8 mouse cellular contexts compared by ENCODE assay signal in genomic region chr10:81265540-81265939, GRCm38 (mm10). TPM values are rescaled to one million over a fixed set of nuclear protein-coding genes. Genes with fewer than 3 reads are reported as not detected.
A peak's percentile ranks its signal among the peaks of the same experiment; 100 is the strongest.
DNase-seq lines count a peak whose midpoint lies in the region; ATAC-seq and TF ChIP-seq lines count a peak whose summit lies in the region.

No protein-coding gene starts in this region.

- H3K9me3 ChIP-seq in heart, embryonic 12.5 days (replicated peaks), result peaks cover 4% of the 10 kb centered on the region
- H3K9me3 ChIP-seq in G1E (replicated peaks), result peaks cover 4% of the 10 kb centered on the region
- H3K9me3 ChIP-seq in hindbrain, embryonic 14.5 days (ENCODE audit: control insufficient read depth, low read length), result peaks cover 2% of the 10 kb centered on the region; the same call in 1 of the 2 replicates
- peaks cover 3% of the 10 kb centered on the region; the same call in 1 of the 2 replicates for H3K9me3 ChIP-seq in midbrain, embryonic 12.5 days

- H3K9ac ChIP-seq in heart, embryonic 12.5 days, result peak overlapping the region; percentile 81; the same call in 1 of the 2 replicates
- peak overlapping the region; percentile 70 for H3K9ac ChIP-seq in hindbrain, embryonic 14.5 days
- H3K9ac ChIP-seq in midbrain, embryonic 12.5 days (replicated peaks), result peak overlapping the region; percentile 7; the same call in 1 of the 2 replicates

- DNase-seq in heart, adult 18-20 months, result no peak
- no peak for DNase-seq in G1E (ENCODE audit: low spot score)
- no peak for DNase-seq in hindbrain, embryonic 14.5 days (ENCODE audit: low spot score)
- no peak for DNase-seq in urinary bladder, postnatal 14 days (ENCODE audit: low spot score)
- DNase-seq in gastrocnemius, postnatal 25 days, result no peak
- DNase-seq in layer of hippocampus, adult 9-11 months, result no peak

- H3K4me1 ChIP-seq in heart, embryonic 12.5 days (replicated peaks), result peaks cover 19% of the 10 kb centered on the region
- peaks cover 55% of the 10 kb centered on the region for H3K4me1 ChIP-seq in G1E (ENCODE audit: insufficient read depth, low read depth, low read length)
- peaks cover 25% of the 10 kb centered on the region for H3K4me1 ChIP-seq in hindbrain, embryonic 14.5 days (replicated peaks; ENCODE audit: control insufficient read depth, insufficient read depth, low read length)
- H3K4me1 ChIP-seq in midbrain, embryonic 12.5 days, result peaks cover 15% of the 10 kb centered on the region

- peak overlapping the region; percentile 75 for H3K4me2 ChIP-seq in heart, embryonic 12.5 days
- H3K4me2 ChIP-seq in hindbrain, embryonic 14.5 days (replicated peaks), result peak overlapping the region; percentile 68
- H3K4me2 ChIP-seq in midbrain, embryonic 12.5 days (replicated peaks), result peak overlapping the region; percentile 63

- H3K36me3 ChIP-seq in heart, embryonic 12.5 days, result peaks cover 44% of the 10 kb centered on the region
- H3K36me3 ChIP-seq in G1E (replicated peaks), result peaks cover 69% of the 10 kb centered on the region
- H3K36me3 ChIP-seq in hindbrain, embryonic 14.5 days (replicated peaks; ENCODE audit: control insufficient read depth, insufficient read depth), result peaks cover 30% of the 10 kb centered on the region
- H3K36me3 ChIP-seq in midbrain, embryonic 12.5 days, result peaks cover 40% of the 10 kb centered on the region

- TF ChIP-seq CTCF in G1E (IDR thresholded peaks at IDR 0.05; ENCODE audit: low read depth, low read length), result no peak

- WGBS in heart, embryonic 12.5 days, result 94% methylated on average over 8 of the region's 8 CpGs
- WGBS in hindbrain, embryonic 14.5 days, result 93% methylated on average over 8 of the region's 8 CpGs
- 98% methylated on average over 8 of the region's 8 CpGs for WGBS in midbrain, embryonic 12.5 days

- peak overlapping the region; percentile 70 for H3K4me3 ChIP-seq in heart, embryonic 12.5 days
- peak overlapping the region; percentile 72 for H3K4me3 ChIP-seq in G1E (ENCODE audit: low read depth, low read length)
- H3K4me3 ChIP-seq in hindbrain, embryonic 14.5 days (replicated peaks; ENCODE audit: low read length), result peak overlapping the region; percentile 52; the same call in 1 of the 2 replicates
- H3K4me3 ChIP-seq in midbrain, embryonic 12.5 days, result peak overlapping the region; percentile 74; the same call in 1 of the 2 replicates

- no peak for ATAC-seq in heart, embryonic 12.5 days (ENCODE audit: insufficient number of reproducible peaks, low FRiP score)
- no peak for ATAC-seq in G1E (ENCODE audit: extremely low read depth, insufficient number of reproducible peaks, low FRiP score, poor library complexity, severe bottlenecking)
- no peak for ATAC-seq in hindbrain, embryonic 14.5 days (ENCODE audit: low FRiP score)
- no peak for ATAC-seq in midbrain, embryonic 12.5 days (ENCODE audit: low FRiP score, low read depth)

- H3K27me3 ChIP-seq in heart, embryonic 12.5 days (replicated peaks), result peaks cover 3% of the 10 kb centered on the region
- H3K27me3 ChIP-seq in G1E (ENCODE audit: insufficient read depth, low read length), result no peaks in the 10 kb centered on the region; the same call in 1 of the 2 replicates
- H3K27me3 ChIP-seq in hindbrain, embryonic 14.5 days (ENCODE audit: control insufficient read depth, insufficient read depth, low read length), result no peaks in the 10 kb centered on the region
- H3K27me3 ChIP-seq in midbrain, embryonic 12.5 days, result peaks cover 4% of the 10 kb centered on the region

- no peak overlapping the region for H3K27ac ChIP-seq in heart, embryonic 12.5 days (ENCODE audit: poor library complexity, severe bottlenecking)
- no peak overlapping the region for H3K27ac ChIP-seq in hindbrain, embryonic 14.5 days
- H3K27ac ChIP-seq in midbrain, embryonic 12.5 days (replicated peaks), result no peak overlapping the region

RNA-seq across cellular contexts. Expression of gene Mrpl54, which starts 1.2 kb away (rescaled TPM):
- polyA plus RNA-seq in heart, embryonic 12.5 days (2016; fragmentation: Nextera tagmentation; extraction: Ambion mirVana), result 243 and 253 TPM in 2 replicates
- total RNA-seq in heart, adult 18-20 months (2021), result 10 to 100 TPM; 85.7 to 89.6 TPM
- 75.6 and 78.6 TPM in 2 replicates for total RNA-seq in G1E (2014; fragmentation: Nextera tagmentation)
- 186 and 206 TPM in 2 replicates for total RNA-seq in G1E (2017)
- polyA plus RNA-seq in G1E (2012), result 612 and 631 TPM in 2 replicates
- 136 and 142 TPM in 2 replicates for polyA plus RNA-seq in hindbrain, embryonic 14.5 days (2014; fragmentation: Nextera tagmentation; extraction: Ambion mirVana)
- polyA plus RNA-seq in midbrain, embryonic 12.5 days (2016; fragmentation: Nextera tagmentation; extraction: Ambion mirVana), result 168 and 169 TPM in 2 replicates
- 10 to 100 TPM; 87.0 to 90.0 TPM for total RNA-seq in gastrocnemius, postnatal 25 days (2021)

RNA-seq across cellular contexts. Expression of gene Apba3, which starts 1.2 kb away (rescaled TPM):
- polyA plus RNA-seq in heart, embryonic 12.5 days (2016; fragmentation: Nextera tagmentation; extraction: Ambion mirVana), result 43.3 and 46.1 TPM in 2 replicates
- 100 to 1,000 TPM in 1 of 2 experiments, 10 to 100 TPM in 1; 85.9 to 110 TPM for total RNA-seq in heart, adult 18-20 months (2021)
- total RNA-seq in G1E (2014; fragmentation: Nextera tagmentation) (36.2 and 44.6 TPM in 2 replicates), G1E (2017) (27.9 and 38.9 TPM in 2 replicates)
- polyA plus RNA-seq in G1E (2012), result 113 and 130 TPM in 2 replicates
- polyA plus RNA-seq in hindbrain, embryonic 14.5 days (2014; fragmentation: Nextera tagmentation; extraction: Ambion mirVana), result 26.4 and 31.5 TPM in 2 replicates
- 34.8 and 36.1 TPM in 2 replicates for polyA plus RNA-seq in midbrain, embryonic 12.5 days (2016; fragmentation: Nextera tagmentation; extraction: Ambion mirVana)
- total RNA-seq in gastrocnemius, postnatal 25 days (2021), result 100 to 1,000 TPM; 102 to 106 TPM

RNA-seq across cellular contexts. Expression of gene Matk, which starts 12.8 kb away (rescaled TPM):
- polyA plus RNA-seq in heart, embryonic 12.5 days (2016; fragmentation: Nextera tagmentation; extraction: Ambion mirVana), result 2.0 and 2.2 TPM in 2 replicates
- under 1 TPM; 0.42 to 0.87 TPM for total RNA-seq in heart, adult 18-20 months (2021)
- total RNA-seq in G1E (2014; fragmentation: Nextera tagmentation), result not detected in 2 replicates
- 0.05 and 0.06 TPM in 2 replicates for total RNA-seq in G1E (2017)
- polyA plus RNA-seq in G1E (2012), result 0.07 TPM in 1 of 2 replicates, not detected in the other
- 30.2 and 37.0 TPM in 2 replicates for polyA plus RNA-seq in hindbrain, embryonic 14.5 days (2014; fragmentation: Nextera tagmentation; extraction: Ambion mirVana)
- 4.3 and 5.0 TPM in 2 replicates for polyA plus RNA-seq in midbrain, embryonic 12.5 days (2016; fragmentation: Nextera tagmentation; extraction: Ambion mirVana)
- under 1 TPM; 0.13 to 0.23 TPM for total RNA-seq in gastrocnemius, postnatal 25 days (2021)

RNA-seq across cellular contexts. Expression of gene Tjp3, which starts 25.8 kb away (rescaled TPM):
- 1.7 and 2.3 TPM in 2 replicates for polyA plus RNA-seq in heart, embryonic 12.5 days (2016; fragmentation: Nextera tagmentation; extraction: Ambion mirVana)
- total RNA-seq in heart, adult 18-20 months (2021), result under 1 TPM in 1 of 2 experiments, not detected in 1; 0.87 TPM
- total RNA-seq in G1E (2014; fragmentation: Nextera tagmentation), result 0.44 TPM in 1 of 2 replicates, not detected in the other
- total RNA-seq in G1E (2017), result 1.8 and 1.9 TPM in 2 replicates
- polyA plus RNA-seq in G1E (2012), result 1.4 and 1.6 TPM in 2 replicates
- 3.9 and 6.0 TPM in 2 replicates for polyA plus RNA-seq in hindbrain, embryonic 14.5 days (2014; fragmentation: Nextera tagmentation; extraction: Ambion mirVana)
- 6.6 and 7.5 TPM in 2 replicates for polyA plus RNA-seq in midbrain, embryonic 12.5 days (2016; fragmentation: Nextera tagmentation; extraction: Ambion mirVana)
- not detected for total RNA-seq in gastrocnemius, postnatal 25 days (2021)

RNA-seq across cellular contexts. Expression of gene Pip5k1c, which starts 27.2 kb away (rescaled TPM):
- 41.1 and 43.4 TPM in 2 replicates for polyA plus RNA-seq in heart, embryonic 12.5 days (2016; fragmentation: Nextera tagmentation; extraction: Ambion mirVana)
- 10 to 100 TPM; 23.1 to 25.6 TPM for total RNA-seq in heart, adult 18-20 months (2021)
- total RNA-seq in G1E (2014; fragmentation: Nextera tagmentation), result 58.0 and 62.2 TPM in 2 replicates
- 58.8 and 66.6 TPM in 2 replicates for total RNA-seq in G1E (2017)
- polyA plus RNA-seq in G1E (2012), result 266 and 331 TPM in 2 replicates
- polyA plus RNA-seq in hindbrain, embryonic 14.5 days (2014; fragmentation: Nextera tagmentation; extraction: Ambion mirVana), result 137 and 151 TPM in 2 replicates
- polyA plus RNA-seq in midbrain, embryonic 12.5 days (2016; fragmentation: Nextera tagmentation; extraction: Ambion mirVana), result 89.9 and 92.6 TPM in 2 replicates
- total RNA-seq in gastrocnemius, postnatal 25 days (2021), result 10 to 100 TPM; 20.3 to 20.6 TPM

Comparison
In these comparisons a context has a peak if more than half of its experiments do, and no peak if none do; other contexts are left out.
1. H3K9ac ChIP-seq: peak in every context shown above with its lines; median percentile 81 in heart, embryonic 12.5 days; 70 in hindbrain, embryonic 14.5 days; 7 in midbrain, embryonic 12.5 days.